Mouse (Mus musculus) erythroid progenitor cell, adult 5-6 weeks (primary cell): ENCODE results near the gene Ap2a2. TPM values are rescaled to one million over a fixed set of nuclear protein-coding genes. Genes with fewer than 3 reads are reported as not detected.
A peak's percentile ranks its signal among the peaks of the same experiment; 100 is the strongest.

ENCODE experiments used
- ATAC-seq: replicated peaks from 2 replicates; pipeline ENCODE4 v1.8.0; 2016; ENCODE audit warnings: moderate number of reproducible peaks, mild to moderate bottlenecking, moderate TSS enrichment, inconsistent platforms; ENCODE audit not compliant: poor library complexity, low FRiP score, severe bottlenecking
- total RNA-seq, 2 experiments: library from RNA; stranded (forward) in 1 of 2; stranded (reverse) in 1 of 2; fragments of 150-400 nt in 1 of 2; fragments of 186-747, 209-891 nt in 1 of 2; gene quantifications; 2 replicates each; pipeline versions ENCODE4 v1.2.3 to v1.2.4; 2015 to 2017; ENCODE audit warnings: low replicate concordance in 2 of 2

The Ap2a2 gene
- total RNA-seq, 2 experiments from 2014 or later = 71.7 to 108 TPM

DNA sequence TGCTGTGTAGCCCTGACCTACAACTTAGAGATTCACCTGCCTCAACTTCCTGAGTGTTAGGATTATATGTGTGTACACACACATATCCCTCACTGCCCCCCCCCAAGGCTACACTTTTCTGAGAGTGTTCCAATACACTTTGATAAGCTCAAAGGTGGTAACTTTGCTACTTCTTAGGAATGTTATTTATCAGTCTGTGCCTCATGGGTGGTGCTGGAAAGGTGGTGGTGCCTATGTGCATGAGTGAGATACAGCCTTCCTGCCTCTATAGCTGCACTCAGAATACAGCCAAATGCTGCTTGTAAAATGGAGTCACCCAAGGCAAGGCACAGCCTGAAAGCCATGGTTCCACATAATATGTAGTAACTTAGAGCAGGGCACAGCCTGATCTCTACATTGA lies 3.0 kb upstream of the Ap2a2 start:
- ATAC-seq = peak; percentile 66

DNA sequence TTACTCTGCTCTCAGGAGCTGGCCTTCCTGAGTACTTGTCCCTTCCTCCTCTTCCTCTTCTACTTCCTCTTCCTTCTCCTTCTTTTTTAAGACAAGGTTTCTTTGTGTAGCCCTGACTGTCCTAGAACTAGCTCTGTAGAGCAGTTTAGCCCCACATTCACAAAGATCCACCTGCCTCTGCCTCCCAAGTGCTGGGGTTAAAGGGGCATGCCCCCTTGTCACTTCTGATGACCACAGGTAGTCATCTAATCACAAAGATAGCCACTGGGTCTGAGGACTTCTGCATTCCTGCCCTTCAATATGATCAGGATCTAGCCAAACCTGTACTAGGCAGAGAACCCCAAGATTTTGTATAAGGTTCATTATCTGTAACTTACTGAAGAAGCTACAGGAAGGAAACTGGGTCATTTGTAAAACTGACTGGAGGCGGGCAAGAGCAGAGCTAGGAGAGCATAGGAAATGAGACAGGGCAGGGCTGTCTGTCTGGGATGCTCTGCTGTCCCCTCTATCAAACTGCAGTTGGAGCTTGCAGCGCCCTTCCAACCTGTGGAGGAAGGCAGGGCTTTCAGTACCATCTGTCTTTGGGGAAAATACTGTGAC lies 2.1 kb upstream of the Ap2a2 start:
- no peak for ATAC-seq

DNA sequence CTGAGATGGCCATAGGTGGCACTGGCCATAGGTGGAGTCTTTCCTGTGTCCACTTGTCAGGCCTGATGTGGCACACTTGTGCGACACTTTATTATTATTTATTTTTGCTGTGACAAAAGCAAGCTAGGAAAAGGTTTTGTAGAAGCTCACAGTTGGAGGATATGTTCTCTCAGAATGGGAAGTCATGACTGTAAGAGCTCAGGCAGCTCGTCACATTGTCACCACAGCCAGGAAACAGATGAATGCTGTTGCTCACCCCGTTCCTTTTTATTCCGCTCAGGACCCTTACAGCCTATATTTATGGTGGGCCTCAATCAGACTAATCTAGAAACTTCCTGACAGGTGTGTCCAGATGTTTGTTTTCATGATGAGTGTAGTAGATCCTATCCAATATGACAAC lies 1.5 kb upstream of the Ap2a2 start:
- no peak for ATAC-seq

DNA sequence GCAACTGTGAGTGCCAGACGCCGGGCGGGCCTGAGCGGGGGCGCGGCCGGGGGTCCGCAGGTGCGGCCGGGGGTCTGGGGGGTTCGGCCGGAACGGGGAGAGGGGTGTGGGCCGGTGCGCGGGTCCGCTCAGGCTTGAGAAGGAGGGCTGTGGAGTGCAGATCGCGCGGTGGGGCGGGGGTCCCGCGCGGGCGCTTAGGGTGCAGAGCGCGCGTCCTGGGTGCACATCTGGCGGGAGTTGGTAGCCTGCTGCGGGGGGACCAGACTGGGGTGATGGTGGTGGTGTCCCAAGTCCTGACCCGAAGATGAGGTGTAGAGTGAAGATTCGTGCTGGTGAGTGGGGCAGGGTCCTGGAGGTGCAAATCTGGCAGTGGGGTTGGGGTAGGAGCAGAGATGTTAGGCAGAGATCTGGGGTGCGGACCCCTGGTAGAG lies 463 bp downstream of the Ap2a2 start:
- no peak for ATAC-seq

DNA sequence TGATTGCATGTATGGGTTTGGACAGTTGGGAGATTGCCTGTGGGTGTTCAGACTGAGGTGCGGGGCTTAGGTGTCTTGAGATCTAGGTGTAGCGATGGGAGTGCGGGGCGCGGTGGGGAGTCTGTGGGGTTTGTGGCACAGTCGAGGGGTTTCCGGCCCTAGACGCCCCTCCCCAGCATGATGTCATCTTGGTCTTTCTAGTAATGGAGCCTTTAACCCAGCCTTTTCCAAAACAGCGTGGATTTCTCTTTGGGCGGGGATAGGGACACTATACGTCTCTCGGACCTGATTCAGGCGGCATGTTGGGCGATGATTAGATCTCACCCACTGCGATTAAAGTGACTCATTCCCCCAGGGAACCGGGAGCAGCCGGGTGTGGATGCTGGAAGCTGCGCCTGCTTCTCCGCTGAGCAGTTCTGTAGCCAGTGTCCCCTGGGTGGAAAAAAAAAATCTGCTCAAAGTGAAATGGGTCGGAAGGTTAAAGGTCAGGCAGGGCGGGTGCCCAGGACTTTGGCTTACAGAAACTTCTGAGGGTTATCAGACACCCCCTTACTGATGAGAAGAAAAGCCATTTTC lies 967 bp downstream of the Ap2a2 start:
- ATAC-seq = 0 out of 2 replicates have a peak, but pooled peaks have one; percentile 17

DNA sequence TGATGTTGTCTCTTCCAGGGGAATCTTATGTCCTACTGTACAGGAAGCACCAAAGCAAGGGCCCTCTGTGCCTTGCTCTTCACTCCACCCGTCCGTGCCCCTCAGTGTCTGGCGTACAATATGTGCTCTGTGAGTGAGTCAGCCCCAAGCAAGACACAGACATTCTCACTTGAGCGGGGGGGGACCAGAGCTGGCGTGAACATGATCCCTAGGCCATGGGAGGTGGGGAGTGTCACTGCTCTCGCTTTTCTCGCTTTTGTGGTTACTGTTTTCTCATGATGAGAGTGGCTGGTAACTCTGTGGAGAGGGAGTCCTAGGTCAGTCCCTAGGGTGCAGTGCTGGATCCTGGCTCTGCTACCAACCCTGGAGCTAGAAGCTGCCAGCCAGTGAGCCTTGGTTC lies 2.6 kb downstream of the Ap2a2 start:
- no peak for ATAC-seq

DNA sequence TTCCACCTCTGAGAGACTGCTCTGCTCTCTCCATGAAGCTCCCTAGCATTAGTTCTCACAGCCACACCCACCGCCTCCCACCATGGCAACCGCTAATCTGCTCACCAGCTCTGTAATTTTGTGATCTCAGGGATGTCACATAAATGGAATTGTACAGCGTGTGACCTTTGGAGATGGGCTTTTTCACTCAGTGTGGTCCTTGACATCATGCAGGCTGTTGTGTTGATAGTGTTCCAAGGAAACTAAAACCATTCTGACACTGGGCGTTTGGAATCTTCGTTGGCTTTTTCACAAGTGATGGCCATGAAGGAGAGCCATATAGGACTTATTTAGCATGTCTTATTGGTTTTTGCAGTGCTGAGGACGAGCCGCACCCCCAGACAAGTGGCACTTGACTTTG lies 4.6 kb downstream of the Ap2a2 start:
- no peak for ATAC-seq

DNA sequence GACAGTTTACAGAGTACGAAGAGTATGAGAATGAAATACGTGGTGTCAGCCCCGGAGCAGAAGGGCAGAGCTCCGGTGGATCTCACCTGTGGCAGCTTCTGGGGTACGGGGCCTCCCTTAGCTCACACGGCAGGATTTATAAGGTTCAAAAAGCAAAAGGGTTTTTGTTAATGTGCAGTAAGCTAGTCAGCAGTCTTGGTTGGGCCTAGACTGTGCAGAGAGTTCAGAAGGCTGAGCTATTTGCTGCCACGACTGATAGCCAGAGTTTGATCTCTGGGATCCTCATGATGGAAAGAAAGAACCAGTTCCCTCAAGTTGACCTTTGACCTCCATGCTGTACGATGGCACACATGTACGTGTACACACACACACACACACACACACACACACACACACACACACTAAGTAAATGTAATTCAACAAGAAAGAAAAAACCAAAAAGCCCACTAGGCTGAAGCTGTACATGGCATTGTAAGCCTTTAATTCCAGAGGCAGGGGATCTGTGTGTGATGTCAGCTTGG lies 7.4 kb downstream of the Ap2a2 start:
- ATAC-seq = no peak

DNA sequence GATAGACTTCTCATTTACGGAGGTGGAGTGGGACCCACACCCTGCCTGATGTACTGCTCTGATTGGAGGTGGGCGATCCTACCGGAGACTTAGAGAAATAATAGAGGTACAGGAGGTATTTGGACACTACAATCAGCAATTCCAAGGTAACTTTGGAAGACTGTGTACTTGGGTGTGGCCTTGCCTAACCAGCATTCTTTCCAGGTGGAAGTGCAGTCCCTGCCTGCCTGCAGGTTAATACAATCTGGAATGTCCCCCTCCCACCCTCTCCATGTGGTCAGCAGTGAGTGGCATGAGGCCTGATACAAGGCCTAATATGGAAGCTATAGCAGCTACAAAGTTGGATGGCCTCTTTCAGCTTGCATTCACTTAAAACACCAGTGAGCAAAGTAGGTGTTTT lies 7.9 kb downstream of the Ap2a2 start:
- ATAC-seq = no peak

DNA sequence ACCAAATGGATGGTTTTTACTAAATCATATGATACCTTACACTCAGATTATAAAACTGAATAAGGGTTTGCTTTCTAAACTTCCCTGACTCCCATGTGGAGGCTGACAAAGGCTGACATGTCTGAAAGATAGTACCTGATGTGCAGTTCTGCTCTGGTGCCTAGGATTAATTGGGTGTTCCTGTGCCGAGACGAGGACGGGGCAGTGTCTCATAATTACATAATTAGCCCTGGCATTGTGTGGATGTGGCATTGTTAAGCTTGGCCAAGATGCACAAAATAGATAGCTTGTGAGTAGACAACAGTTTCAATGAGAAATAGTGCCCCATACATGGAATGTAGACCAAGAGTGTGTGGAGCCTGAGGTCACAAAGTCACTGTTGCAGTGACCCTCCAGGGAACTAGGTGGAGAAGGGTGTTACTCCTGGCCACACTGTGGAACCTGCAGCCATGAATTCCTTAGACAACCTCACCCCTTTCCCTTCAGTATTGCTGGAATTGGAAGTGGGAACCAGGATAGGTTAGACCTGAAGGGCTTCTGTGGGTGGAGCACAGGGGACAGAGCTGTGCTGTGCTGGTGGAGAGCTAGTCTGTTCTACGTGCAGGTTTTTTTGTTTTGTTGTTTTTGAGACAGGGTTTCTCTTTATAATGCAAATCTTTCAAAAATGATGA lies 8.8 kb downstream of the Ap2a2 start:
- no peak for ATAC-seq

DNA sequence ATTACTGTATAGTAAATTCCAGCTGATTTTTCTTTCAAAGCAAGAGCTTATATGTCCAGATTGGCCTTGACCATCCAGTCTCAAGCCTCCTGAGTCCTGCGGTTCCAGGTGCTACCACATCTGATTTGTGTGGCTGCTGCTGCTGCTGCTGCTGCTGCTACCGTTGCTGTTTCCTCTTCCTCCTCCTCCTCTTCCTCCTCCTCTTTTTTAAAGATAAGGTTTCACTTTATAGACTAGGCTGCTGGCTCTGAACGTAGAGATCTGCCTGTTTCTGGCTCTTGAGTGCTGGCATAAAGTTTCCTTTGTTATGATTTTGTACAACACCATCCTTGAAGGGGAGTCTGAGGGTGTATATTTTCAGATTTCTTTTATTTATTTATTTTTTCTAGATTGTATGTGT lies 12.1 kb downstream of the Ap2a2 start:
- ATAC-seq = no peak

DNA sequence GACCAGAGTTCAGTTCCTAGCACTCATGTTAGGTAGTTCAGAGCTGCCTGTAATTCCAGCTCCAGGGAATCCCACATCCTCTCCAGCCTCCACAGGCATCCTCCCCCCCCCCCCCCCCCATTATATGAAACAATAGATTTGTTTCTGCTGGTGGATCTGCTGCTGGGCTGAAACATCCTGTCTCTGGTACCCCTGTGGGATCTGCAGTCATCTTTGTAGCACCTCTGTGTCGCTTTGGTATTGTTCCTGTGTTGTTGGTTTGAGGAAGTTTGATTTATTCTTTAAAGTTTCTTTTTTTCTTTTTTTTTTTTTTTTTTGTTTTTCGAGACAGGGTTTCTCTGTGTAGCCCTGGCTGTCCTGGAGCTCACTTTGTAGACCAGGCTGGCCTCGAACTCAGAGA lies 13.5 kb downstream of the Ap2a2 start:
- ATAC-seq = no peak

DNA sequence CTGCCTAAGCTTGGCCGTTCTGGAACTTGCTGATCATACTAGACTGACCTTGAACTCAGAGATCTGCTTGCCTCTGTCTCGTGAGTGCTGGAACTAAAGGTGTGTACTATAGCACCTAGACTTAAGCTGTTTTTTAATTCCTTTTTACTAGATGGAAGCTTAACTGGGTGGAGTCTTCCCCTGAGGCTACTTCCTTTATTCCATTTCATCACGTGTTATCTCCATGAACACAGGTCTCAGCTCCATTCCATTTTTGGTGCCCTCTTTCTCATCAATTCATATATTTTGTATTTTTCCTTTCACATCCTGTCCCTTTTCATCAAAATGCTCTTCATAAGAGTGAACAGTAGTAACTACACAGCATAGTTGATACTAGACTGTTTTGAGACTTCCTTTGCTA lies 15.8 kb downstream of the Ap2a2 start:
- no peak for ATAC-seq

DNA sequence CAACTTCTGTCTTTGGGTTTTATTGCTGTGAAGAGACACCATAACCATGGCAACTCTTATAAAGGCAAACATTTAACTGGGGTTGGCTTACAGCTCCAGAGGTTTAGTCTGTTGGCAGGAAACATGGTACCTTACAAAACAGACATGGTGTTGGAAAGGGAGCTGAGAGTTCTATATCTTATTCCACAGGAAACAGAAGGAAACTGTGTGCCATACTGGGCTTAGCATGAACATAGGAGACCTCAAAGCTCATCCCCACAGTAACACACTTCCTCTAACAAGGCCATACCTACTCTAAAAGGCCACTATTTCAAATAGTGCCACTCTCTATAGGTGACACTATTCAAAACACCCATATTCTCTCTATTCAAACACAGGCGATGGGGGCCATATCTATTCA lies 16.5 kb downstream of the Ap2a2 start:
- no peak for ATAC-seq

DNA sequence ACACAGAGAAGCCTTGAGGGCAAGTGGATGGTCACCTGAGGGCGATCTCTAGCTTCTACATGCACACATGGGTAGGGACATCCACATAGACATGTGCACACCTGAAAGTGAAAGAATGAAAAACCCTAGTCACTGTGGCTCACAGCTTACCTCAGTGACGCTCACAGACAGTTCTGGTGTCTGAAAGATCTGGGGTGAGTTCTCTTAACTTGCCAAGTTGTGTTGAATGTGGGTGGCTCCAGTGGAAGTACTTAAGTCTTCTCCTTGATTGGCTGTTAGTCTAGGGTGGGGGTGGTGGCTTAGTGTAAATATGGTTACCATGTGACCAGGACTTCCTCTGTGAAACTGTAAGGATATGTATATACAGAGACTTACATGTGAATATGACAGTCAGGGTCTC lies 17.0 kb downstream of the Ap2a2 start:
- 0 out of 2 replicates have a peak, but pooled peaks have one; percentile 23 for ATAC-seq

DNA sequence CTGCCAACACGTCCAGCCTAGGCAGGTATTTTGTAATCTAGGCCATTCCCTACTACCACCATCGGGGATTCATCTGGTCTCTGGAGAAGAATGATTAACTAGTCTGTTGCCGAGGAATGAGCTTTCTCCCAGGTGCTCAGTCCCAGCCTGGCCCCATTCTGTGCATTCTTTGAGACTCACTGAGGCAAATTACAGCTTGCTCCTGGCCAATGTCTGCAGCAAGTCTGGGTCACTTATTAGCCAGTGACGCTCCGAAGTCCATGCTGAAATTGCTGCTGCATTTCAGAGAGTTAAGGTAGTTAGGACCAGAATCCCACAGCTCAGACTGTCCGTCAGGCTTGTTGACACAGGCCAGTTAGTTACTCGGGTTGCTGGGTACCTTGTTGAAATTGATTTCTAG lies 19.4 kb downstream of the Ap2a2 start:
- no peak for ATAC-seq

DNA sequence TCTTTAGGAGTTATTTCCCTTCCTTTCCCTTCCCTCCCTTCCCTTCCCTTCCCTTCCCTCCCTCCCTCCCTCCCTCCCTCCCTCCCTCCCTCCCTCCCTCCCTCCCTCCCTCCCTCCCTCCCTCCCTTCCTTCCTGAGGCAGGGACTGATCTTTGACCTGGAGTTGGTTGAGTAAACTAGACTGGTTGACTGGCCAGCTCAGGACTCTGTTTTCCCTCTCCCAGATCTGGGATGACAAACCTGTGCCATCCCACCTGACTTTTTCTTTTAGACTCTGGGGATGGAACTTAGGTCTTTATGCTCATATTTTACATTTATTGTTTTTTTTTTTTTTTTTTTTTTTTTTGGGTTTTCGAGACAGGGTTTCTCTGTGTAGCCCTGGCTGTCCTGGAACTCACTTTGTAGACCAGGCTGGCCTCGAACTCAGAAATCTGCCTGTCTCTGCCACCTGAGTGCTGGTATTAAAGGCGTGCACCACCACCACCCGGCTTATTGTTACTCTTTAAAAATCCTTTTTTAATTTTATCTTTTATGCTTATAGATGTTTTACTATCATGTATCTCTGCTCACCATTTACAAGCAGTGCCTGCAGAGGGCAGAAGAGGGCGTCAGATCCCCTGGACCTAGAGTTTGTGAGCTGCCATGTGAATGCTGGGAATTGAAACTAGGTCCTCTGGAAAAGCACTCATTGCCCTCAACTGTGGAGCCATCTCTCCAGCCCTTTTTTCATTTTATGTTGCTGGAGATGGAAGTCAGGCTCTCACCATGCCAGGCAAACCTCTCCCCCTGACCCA lies 22.3 kb downstream of the Ap2a2 start:
- ATAC-seq = 0 out of 2 replicates have a peak, but pooled peaks have one; percentile 26

DNA sequence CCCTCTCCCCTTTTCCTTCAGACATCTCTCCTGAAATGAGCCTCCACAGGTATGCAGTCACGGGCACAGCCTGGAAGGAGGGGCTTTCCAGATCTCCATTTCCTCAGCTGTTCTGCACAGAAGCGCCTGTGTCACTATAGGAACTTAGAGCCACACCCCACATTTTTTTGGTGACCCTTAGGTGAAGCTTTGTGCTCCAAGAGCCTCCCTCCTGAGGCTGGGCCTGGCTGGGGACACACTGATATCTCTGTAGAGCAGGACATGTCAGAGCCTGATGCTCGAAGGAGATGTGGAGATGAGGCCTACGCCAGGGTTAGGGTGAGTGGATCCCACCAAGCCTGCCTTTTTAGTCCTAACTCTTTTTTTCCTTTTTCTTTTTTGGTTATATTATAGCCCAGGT lies 23.3 kb downstream of the Ap2a2 start:
- ATAC-seq = peak; percentile 92

DNA sequence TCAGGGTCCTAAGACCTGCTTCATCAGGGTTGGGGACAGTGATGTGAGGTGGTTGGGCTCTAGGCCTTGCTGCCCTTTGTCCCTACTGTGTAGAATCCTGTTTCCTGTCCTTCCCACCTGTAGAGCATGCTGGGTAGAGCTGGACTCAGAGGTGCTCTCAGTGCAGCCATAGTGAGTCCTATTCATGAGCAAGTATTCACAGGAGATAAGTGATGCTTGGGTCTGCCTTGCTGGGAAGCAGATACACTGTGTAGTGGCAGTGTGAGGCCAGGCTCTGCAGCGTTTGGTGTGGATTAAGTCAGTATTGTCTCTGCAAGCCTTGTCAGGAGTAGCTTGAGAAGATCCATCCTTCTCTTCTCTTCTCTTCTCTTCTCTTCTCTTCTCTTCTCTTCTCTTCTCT lies 23.9 kb downstream of the Ap2a2 start:
- ATAC-seq = peak; percentile 58

DNA sequence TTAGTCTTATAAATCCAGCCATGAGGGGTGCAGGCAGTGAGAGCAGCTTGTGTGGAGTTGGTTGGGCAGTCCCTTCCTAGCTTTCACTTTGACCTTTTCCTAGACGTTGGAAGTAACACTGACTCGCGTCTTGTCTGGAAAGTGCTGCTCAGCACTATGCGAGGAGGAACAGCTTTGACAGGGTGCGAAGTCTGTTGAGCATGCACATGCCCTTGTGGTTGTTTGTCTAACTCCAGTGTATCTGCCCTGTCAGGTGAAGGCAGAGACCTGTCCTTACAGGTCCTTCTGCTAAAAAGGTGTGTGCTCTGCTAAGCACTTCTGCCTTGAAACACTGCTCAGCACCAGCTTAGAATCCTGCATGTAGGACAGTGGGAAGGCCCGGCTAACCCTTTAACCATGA lies 26.9 kb downstream of the Ap2a2 start:
- no peak for ATAC-seq
